Comparison of ENCODE assay signal across 32 mouse cellular contexts in the genomic region with DNA sequence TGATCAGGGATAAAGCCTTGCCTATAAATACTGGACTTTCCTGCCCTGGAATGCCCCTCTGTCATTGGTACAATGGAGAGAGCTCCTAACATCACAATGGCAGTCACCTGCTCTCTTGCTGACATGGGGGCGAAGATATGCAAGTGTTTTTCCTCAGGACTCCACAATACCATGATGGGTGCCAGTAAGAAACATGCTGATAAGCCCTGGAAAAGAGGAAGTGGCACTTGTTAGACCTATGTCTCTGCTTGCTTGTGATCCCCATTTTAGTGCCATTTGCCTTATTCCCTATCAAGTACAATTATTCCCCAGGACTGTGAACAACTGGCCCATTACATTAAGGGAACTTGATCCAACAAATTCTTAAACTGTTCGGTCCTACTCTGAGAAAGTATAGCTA. TPM values are rescaled to one million over a fixed set of nuclear protein-coding genes. Genes with fewer than 3 reads are reported as not detected.
"Had no signal": no experiment of that assay in that cellular context is flagged by ENCODE, and none has a peak within 500 bp of the region (broad histone marks: within the 10 kb centered on the region; RNA-seq: fewer than 3 reads in every experiment).

No protein-coding gene starts in this region.

- H3K4me3 ChIP-seq: gastrocnemius, adult 2 months; heart, embryonic 10.5 days; heart, embryonic 12.5 days; hindbrain, embryonic 13.5 days; hindbrain, embryonic 15.5 days; kidney, embryonic 15.5 days; limb, embryonic 13.5 days; limb, embryonic 15.5 days; liver, embryonic 13.5 days had no signal

- H3K4me2 ChIP-seq: heart, embryonic 12.5 days; hindbrain, embryonic 13.5 days; hindbrain, embryonic 15.5 days; kidney, embryonic 15.5 days; limb, embryonic 13.5 days; limb, embryonic 15.5 days; liver, embryonic 13.5 days had no signal

- H3K4me1 ChIP-seq: heart, embryonic 10.5 days; heart, embryonic 12.5 days; hindbrain, embryonic 13.5 days; kidney, embryonic 15.5 days; limb, embryonic 13.5 days; limb, embryonic 15.5 days had no signal

- H3K27ac ChIP-seq: gastrocnemius, adult 2 months; heart, embryonic 10.5 days; hindbrain, embryonic 13.5 days; hindbrain, embryonic 15.5 days; hindbrain, postnatal 0 days; kidney, embryonic 15.5 days; kidney, postnatal 0 days; limb, embryonic 13.5 days; limb, embryonic 15.5 days; liver, embryonic 13.5 days had no signal

- H3K9me3 ChIP-seq: heart, embryonic 10.5 days; heart, embryonic 12.5 days; hindbrain, embryonic 13.5 days; hindbrain, embryonic 15.5 days; kidney, embryonic 15.5 days; limb, embryonic 13.5 days; limb, embryonic 15.5 days; liver, embryonic 13.5 days had no signal

- ATAC-seq: hindbrain, postnatal 0 days; intestine, embryonic 16.5 days had no signal

- DNase-seq: gastrocnemius, adult 2 months; gastrocnemius, postnatal 10 days; gastrocnemius, postnatal 25 days; heart, adult 18-20 months; heart, postnatal 10 days; kidney, adult 11 months; kidney, adult 2 months; kidney, adult 9 months; kidney, postnatal 14 days; kidney, postnatal 36 days; layer of hippocampus, adult 9-11 months; layer of hippocampus, postnatal 36 days; left cerebral cortex, postnatal 4 days had no signal

- H3K9ac ChIP-seq: heart, embryonic 12.5 days; hindbrain, embryonic 13.5 days; hindbrain, embryonic 15.5 days; kidney, embryonic 15.5 days; limb, embryonic 13.5 days; limb, embryonic 15.5 days; liver, embryonic 13.5 days had no signal

- H3K36me3 ChIP-seq: heart, embryonic 10.5 days; heart, embryonic 12.5 days; hindbrain, embryonic 13.5 days; hindbrain, embryonic 15.5 days; kidney, embryonic 15.5 days; limb, embryonic 13.5 days; limb, embryonic 15.5 days; liver, embryonic 13.5 days had no signal

- H3K27me3 ChIP-seq: heart, embryonic 12.5 days; hindbrain, embryonic 15.5 days; kidney, embryonic 15.5 days; limb, embryonic 13.5 days; limb, embryonic 15.5 days; liver, embryonic 13.5 days had no signal

RNA-seq across cellular contexts. Expression of a gene that starts 39.4 kb away (rescaled TPM):
- total RNA-seq: gastrocnemius, postnatal 10 days; hematopoietic stem cell, adult 5-6 weeks; hindbrain, postnatal 0 days; layer of hippocampus, adult 18-20 months; left cerebral cortex, postnatal 10 days; left cerebral cortex, postnatal 4 days had no signal
- polyA plus RNA-seq: heart, embryonic 10.5 days; heart, embryonic 12.5 days; heart, embryonic 14.5 days; heart, embryonic 16.5 days; hindbrain, embryonic 11.5 days; hindbrain, embryonic 13.5 days; kidney, embryonic 15.5 days; limb, embryonic 11.5 days; limb, embryonic 13.5 days; liver, embryonic 13.5 days; liver, embryonic 16.5 days had no signal
